Mouse (Mus musculus) testis, adult 2 months (tissue): ENCODE results near the gene Top2b. TPM values are rescaled to one million over a fixed set of nuclear protein-coding genes. Genes with fewer than 3 reads are reported as not detected.

Experiments
- H3K27ac ChIP-seq: fragments of 200-500 bp; 2 replicates; pipeline ENCODE4 v1.5.1; 2012; ENCODE audit warnings: low read depth, low read length; ENCODE audit not compliant: control insufficient read depth, insufficient read depth
- H3K27me3 ChIP-seq: fragments of 200-500 bp; 2 replicates; pipeline ENCODE4 v1.6.1; 2012; ENCODE audit warnings: mild to moderate bottlenecking, low read length, moderate library complexity; ENCODE audit not compliant: control insufficient read depth, insufficient read depth
- H3K36me3 ChIP-seq: fragments of 200-500 bp; 2 replicates; pipeline ENCODE4 v1.6.1; 2012; ENCODE audit warnings: mild to moderate bottlenecking, low read length; ENCODE audit not compliant: control insufficient read depth, insufficient read depth
- H3K4me1 ChIP-seq: fragments of 200-500 bp; 2 replicates; pipeline ENCODE4 v1.6.1; 2012; ENCODE audit warnings: low read length; ENCODE audit not compliant: control insufficient read depth, insufficient read depth
- H3K4me3 ChIP-seq: fragments of 200-500 bp; 2 replicates; pipeline ENCODE4 v1.5.1; 2012; ENCODE audit warnings: low read depth, mild to moderate bottlenecking, low read length, moderate library complexity, mixed read lengths; ENCODE audit not compliant: control insufficient read depth
- CTCF ChIP-seq: fragments of 200-500 bp; IDR thresholded peaks from 2 replicates; pipeline ENCODE4 v1.5.1; 2012; ENCODE audit warnings: low read depth, mild to moderate bottlenecking, inconsistent platforms, low read length, moderate library complexity; ENCODE audit not compliant: control insufficient read depth, insufficient read depth, insufficient replicate concordance
- POLR2A ChIP-seq: fragments of 200-500 bp; IDR thresholded peaks from 2 replicates; pipeline ENCODE4 v1.6.1; 2012; ENCODE audit warnings: low read depth, mild to moderate bottlenecking, inconsistent platforms, low read length, moderate library complexity; ENCODE audit not compliant: control insufficient read depth
- polyA plus RNA-seq: library from polyadenylated mRNA; depleted of rRNA; stranded (reverse); fragments of >200 nt; gene quantifications from 2 replicates; pipeline ENCODE4 v1.2.3, GENCODE M21; 2012

Top2b gene
- polyA plus RNA-seq, 1 experiment = 6.7 TPM

GRCm38 (mm10) chr14:16334260-16334659, 30.7 kb upstream of the Top2b start:
- no peak overlapping the region for H3K4me3 ChIP-seq
- no peak for TF ChIP-seq POLR2A
- TF ChIP-seq CTCF = no peak

GRCm38 (mm10) chr14:16335835-16336417, 29.1 kb upstream of the Top2b start:
- H3K27ac ChIP-seq = no peak overlapping the region
- H3K4me3 ChIP-seq = no peak overlapping the region
- H3K4me1 ChIP-seq = no peaks in the 10 kb centered on the region
- no peaks in the 10 kb centered on the region for H3K36me3 ChIP-seq
- no peak for TF ChIP-seq POLR2A
- TF ChIP-seq CTCF = no peak
- H3K27me3 ChIP-seq = no peaks in the 10 kb centered on the region

More at GRCm38 (mm10) chr14:16334260-16334659, 30.7 kb upstream of the Top2b start:
- H3K36me3 ChIP-seq = no peaks in the 10 kb centered on the region
- H3K27ac ChIP-seq = no peak overlapping the region
- H3K27me3 ChIP-seq = no peaks in the 10 kb centered on the region
- no peaks in the 10 kb centered on the region for H3K4me1 ChIP-seq

- no peak overlapping the region for H3K4me3 ChIP-seq
- TF ChIP-seq POLR2A (no peak), CTCF (no peak)
- H3K4me1 ChIP-seq = no peaks in the 10 kb centered on the region; the same call in 1 of the 2 replicates
Measured at GRCm38 (mm10) chr14:16347505-16347904, 17.5 kb upstream of the Top2b start.

GRCm38 (mm10) chr14:16359704-16360103, 5.3 kb upstream of the Top2b start:
- H3K36me3 ChIP-seq = no peaks in the 10 kb centered on the region
- H3K4me1 ChIP-seq = peaks cover 3% of the 10 kb centered on the region
- no peaks in the 10 kb centered on the region for H3K27me3 ChIP-seq
- H3K4me3 ChIP-seq = no peak overlapping the region
- TF ChIP-seq POLR2A (no peak), CTCF (no peak)
- no peak overlapping the region for H3K27ac ChIP-seq

More at GRCm38 (mm10) chr14:16347505-16347904, 17.5 kb upstream of the Top2b start:
- Histone ChIP-seq H3K27me3 (no peaks in the 10 kb centered on the region), H3K36me3 (no peaks in the 10 kb centered on the region), H3K27ac (no peak overlapping the region)

- Histone ChIP-seq H3K4me1 (peaks cover 6% of the 10 kb centered on the region), H3K27me3 (no peaks in the 10 kb centered on the region), H3K4me3 (peak overlapping the region; percentile 98), H3K27ac (peak overlapping the region; percentile 85), H3K36me3 (no peaks in the 10 kb centered on the region)
- no peak for TF ChIP-seq CTCF
- no peak for TF ChIP-seq POLR2A
Measured at GRCm38 (mm10) chr14:16364161-16364831, 683 bp upstream of the Top2b start.

GRCm38 (mm10) chr14:16365362-16366173, 589 bp downstream of the Top2b start:
- TF ChIP-seq POLR2A (no peak), CTCF (no peak)
- Histone ChIP-seq H3K36me3 (no peaks in the 10 kb centered on the region), H3K27ac (peak overlapping the region; percentile 97), H3K27me3 (no peaks in the 10 kb centered on the region), H3K4me3 (peak overlapping the region; percentile 98), H3K4me1 (peaks cover 6% of the 10 kb centered on the region)
